Mouse (Mus musculus) lung, adult 18-20 months (tissue): ENCODE measurements around the gene Sppl3.

Experiments used
- DNase-seq, 2 experiments: peaks; one replicate each; pipeline ENCODE4 v3.0.0; 2022; ENCODE audit warnings: mixed read lengths in 2 of 2

Sppl3 gene

DNA sequence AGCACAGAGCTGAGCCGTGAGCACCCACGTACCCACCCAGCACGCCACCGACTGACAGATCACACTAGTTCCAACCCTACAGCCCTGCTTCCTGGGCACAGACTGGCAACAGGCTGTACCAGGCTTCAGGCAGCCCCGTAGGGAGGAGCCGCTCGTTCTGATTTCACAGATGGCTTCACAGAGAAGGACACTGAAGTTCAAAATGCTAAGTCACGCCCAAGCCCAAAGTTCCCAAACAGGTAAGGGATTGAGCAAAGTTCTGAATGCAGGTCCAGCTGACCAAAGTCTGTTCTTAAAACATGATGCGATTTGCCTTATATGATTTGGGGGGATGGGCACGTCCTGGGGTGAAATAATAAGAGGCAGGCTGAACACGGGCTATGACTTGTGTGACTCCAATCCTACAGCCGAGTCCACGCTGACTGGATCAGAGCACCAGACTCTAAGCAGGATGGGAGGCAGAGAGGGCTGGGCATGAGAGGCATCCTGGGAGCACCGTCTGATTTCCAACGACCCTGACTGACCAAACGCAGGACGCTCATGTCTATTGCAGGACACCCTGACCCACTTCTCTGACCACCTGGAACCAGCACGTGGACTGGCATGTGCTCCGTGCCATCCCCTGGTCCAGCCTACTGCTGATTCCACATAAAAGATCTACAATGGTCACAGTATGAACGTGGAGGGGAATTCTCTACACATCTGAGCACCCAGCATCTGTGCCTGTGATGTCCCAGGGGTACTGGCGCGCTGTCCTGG is 116.7 kb downstream of the Sppl3 start:
- DNase-seq, result no peak

DNA sequence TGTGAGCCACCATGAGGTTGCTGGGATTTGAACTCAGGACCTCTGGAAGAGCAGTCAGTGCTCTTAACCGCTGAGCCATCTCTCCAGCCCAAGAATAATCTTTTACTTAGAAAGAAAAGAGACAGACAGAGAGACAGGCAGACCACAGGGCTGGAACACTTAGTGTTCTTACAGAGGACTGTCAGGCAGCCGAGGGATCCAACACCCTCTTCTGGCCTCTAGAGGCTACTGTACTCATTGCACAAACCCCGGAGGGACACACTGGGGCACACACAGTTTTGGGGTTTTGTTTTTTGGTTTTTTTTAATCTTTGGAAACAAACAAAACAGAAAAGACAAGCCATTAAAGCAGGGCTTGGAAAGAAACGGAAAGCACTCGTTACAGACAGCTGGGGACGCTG is 118.4 kb downstream of the Sppl3 start:
- no peak for DNase-seq

DNA sequence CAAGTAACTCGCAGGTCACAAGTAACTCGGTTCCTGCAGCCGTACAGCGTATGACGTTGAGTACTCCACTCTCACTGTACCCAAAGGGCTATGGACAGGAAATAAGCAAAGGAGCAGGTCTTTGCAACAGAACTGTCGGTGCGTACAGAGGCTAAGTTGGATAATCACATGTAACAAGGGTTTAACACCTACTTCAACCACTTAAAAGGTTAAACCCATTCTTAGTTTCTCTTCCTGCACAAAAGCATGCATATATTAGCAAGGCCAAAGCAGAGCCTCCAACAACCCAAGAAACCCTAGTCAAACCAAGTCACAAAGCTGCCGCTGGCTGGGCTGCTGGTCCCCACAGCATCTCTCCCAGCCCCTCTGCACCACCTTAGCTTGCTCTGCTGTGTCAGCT is 121.5 kb downstream of the Sppl3 start:
- DNase-seq, result no peak

DNA sequence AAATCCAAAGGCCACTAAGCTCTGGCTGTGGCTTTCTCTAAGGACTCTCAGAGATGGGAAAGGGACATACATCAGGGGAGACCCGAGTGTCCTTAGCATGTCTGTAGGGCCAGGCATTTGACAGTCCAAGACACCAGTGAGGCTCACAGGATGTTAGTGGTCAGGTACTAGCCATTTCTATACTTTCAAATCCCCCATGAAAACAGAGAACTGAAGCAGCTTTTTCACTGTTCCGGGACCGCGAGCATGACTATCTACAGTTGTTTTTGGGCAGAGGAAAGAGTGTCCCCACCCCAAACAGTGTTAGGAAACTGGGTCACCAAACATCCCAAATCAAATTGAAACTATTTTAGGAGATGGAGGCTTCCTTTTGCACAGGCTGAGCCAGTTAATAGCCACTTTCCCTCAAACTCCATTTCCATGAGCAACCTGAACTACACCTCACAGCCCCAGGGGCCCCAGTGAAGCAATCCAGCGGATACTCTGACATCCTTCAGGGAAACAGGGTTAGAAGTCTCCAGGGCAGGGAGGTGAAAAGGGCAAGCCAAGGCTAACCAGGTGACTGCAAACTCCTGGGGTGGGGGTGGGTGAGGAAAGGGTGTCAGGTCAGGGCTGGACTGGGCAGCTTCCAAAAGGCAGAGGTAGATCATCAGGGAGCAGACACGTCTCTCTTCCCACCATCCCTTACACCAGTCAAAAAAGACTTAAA is 122.6 kb downstream of the Sppl3 start:
- no peak for DNase-seq

DNA sequence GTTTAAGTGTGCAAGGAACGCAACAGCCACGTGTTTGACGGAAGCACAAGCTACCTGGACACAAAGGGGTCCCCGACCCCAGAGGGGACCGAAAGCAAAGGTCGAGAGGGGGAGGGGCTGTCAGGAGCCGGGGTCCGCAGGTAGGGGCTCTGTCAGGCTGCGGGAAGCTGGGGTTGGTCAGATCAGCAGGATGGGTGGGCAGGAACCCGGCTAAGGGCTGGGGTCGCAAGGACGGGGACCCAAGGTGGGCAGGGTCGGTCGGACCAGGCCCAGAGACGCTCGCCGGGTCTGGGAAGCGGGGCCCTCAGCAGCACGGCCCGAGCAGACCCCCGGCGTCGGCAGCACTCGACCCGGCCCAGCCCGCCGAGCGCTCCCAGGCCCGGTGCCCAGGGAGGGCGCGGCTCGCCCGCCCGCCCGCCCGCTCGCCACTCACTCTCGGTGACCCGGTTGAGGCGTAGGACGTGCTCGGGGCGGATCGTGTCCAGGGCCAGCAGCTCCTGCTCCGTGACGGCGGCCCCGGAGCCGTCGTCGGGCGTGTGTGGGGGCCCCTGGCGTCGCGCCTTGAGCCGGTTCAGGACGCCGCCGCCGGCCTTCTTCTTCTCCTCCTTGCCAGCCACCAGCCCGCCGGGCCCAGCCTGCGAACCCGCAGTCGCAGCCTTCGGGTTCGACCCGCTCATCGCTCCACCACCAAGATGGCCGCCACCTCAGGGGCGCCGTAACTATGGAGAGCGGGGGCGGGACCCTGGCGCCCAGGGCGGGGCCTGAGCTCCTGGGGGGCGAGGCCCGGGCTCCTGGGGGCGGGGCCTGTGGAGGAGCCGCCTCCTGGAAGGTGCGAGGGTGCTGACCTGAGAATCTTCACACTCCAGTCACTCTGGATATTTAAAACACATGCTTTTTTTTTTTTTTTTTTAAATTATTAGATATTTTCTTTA is 123.6 kb downstream of the Sppl3 start, which contains the start of gene Unc119b:
Unc119b (minus strand) TSS at position 742 of the 932 bp plus-strand sequence.
- DNase-seq, result peak; percentile 86 to 87

DNA sequence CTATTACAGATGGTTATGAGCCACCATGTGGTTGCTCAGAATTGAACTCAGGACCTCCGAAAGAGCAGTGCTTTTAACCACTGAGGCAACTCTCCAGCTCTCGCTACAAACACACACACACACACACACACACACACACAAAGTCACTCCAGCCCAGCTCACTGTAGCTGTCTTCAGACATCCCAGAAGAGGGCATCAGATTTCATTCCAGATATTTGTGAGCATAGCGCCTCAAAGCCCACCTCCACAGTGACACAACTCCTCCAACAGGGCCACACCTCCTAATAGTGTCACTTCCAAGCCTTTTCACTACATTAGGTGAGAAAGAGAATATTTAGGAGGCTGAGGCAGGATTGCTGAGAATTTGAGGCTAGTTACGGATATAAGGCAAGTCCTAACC is 128.2 kb downstream of the Sppl3 start:
- no peak for DNase-seq

DNA sequence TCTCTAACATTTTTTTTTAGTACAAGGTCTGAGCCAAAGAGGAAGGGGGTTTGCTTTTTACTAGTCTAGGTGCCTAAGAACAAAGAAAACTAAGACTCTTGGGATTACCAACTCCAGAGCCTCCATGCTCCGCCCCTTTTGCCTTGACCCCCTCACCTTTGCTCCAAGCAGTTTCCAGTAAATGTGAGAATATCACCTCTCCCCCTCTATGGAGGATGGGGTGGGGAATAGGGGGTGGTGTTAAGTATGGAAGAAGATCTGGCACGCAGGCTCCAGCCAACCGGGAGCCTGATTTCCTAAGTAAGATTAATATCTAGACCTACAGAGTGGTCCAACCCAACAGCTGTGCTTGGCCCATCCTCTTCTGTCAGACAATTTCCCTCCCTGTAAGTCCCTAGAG is 129.8 kb downstream of the Sppl3 start:
- DNase-seq, result no peak

DNA sequence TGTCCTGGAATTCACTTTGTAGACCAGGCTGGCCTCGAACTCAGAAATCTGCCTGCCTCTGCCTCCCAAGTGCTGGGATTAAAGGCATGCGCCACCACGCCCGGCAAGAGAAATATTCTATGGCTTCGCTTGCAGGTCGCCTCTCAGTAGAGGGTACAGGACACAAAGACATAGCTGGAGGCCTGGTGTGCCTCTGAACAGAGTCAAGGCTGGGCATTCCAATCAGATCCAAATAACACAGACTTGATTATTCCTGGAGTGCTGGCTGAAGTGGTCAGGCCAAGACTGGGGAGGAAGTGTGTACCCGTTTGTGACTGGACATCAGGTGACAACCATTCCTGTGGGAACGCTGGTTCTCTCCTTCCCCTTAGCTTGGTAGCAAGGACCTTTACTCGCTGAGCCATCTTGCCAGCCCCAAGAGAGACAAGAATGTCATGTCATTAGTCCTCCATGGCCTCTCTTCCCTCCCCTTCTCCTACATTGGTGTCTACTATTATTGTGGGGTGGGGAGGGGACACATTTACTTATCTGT is 131.3 kb downstream of the Sppl3 start:
- DNase-seq, result no peak

DNA sequence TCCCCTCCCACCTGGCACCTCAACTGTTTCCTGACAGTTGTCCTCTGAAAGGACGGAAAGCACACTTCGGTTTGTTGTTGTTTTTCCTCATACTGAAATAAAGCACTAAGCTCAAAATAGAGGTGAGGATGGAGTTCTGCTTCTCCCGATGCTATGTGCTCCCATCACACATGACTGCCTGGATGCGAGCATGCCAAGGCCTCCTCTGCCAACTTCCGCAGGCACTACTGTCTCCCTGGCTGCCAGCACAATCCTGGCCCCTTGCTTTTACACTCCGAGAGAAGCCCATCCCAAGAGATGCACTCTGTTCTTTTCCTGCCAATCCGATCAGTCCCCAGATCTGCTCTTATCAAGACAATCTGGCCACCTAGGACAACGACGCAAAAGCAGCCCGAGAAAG is 132.6 kb downstream of the Sppl3 start:
- no peak for DNase-seq

DNA sequence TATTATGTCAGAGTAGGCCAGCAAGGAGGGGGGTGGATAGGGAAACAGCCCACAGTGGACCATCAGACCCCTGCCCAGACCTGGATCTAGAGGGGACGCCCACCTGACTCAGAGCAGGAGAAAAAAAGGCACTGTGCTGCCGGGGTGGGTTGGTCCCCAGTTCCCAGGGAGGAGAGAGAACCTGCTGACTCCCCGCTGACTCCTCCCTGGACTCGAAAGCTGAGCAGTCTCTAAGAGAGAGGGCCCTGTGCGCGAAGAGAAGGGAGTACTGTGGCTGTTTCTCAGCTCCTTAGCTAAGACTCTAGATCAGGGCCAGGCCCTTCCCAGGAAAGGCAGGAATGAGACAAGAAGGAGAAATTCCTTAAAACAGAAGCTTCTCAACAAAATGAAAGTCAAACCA is 133.5 kb downstream of the Sppl3 start:
- no peak for DNase-seq

DNA sequence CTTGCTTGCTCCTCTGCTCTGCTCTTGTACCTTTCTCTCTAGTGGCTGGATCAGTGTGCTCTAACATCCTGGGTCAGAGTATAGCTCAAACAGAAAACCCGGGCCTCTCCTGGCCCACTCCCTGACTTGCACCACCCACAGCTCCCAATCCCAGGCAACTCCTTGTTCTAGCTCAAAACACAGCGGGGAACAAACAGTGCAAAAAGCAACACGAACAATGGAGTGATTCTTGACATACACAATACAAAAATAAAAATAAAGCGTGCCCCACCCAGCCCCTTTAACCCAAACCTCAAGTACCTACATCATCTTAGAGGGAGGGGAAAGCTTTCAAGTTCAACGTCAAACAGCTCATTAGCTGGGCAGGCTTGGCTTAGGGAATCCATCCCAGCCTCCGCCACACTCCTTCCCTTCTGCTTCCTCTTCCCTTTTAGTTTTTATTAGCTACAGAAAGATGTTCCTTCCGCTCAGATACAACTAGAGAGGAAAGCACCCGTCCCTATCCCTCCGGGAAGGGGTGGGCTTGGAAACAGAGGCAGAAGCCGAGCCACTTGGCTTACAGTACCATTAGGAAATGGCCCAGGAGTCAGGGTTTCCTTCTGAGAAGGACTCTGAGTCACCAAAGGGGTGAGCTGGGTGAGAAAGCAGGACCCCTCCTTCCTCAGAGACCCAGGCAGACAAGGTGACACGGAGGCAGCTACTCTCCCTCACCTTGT is 134.5 kb downstream of the Sppl3 start:
- no peak for DNase-seq

DNA sequence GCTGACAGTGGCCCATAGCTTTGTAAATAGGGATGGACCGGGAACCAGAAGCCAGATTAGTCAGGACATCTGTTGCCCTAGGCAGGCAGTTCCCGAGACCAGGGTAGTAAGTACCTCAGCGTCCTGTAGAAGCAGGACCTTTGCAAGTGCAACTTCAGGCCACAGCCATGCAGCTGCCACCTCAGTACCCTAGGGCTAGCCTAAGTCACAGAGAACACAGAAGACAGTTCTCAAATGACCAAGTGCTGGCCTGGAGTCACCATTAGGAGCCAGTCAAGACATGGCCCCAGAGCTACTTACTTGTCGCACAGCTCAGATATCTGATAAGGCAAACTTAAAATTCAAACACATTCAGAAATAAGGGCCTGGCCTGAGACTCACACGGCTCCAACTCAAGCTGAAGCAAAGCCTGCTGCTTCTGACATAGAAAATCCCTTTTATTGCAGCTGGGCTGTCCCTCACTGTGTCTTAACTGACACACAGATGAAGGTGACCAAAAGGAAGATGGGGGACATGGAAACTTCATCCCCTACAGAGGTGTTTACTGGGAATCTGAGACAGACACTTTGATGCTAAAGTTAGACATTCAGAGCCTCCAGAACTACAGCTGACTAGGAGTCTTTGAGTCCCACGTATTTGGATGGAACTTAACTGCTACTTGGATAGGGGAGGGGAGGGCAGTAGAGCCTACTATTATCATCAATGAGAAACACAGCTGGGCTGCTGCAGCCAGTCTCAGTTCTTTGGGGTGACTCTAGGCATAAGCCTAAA is 135.2 kb downstream of the Sppl3 start:
- no peak for DNase-seq

DNA sequence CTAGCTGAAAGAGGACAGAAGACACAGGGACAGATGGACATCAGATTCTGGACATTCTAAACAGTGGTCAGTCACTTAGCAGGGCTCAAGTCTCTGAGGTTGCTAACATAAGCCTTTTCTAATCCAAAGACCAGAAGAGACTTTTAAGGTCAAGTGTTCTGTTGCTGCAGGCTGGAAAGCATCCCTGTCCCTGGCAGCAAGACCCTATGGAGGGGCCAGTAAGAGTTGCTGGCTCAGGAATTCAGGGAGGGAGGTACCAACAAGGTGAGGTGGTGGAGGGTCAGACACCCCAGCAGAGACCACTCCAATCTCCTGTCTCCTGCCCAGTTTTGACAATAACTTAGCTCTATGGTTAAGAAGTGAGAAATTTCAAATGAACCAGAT is 135.8 kb downstream of the Sppl3 start:
- DNase-seq, result no peak

DNA sequence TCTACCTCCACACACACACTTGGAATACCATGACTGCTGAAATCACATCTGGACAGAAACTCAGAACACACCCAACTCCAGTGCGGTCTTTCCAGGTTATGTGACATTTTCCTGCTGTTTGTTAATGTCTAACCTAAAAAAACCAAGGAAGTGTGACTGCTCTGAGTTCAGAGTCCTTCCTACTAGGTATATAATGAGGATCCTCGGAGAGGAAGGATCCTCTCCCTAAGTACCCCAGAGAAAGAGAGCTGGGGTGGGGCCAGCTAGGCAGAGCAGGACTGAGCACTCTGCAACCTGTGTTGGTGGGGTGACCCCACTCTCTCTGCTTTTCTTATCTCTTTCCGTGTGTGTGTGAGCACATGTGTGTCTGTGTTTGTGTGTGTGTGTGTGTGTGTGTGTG is 136.5 kb downstream of the Sppl3 start:
- DNase-seq, result no peak

DNA sequence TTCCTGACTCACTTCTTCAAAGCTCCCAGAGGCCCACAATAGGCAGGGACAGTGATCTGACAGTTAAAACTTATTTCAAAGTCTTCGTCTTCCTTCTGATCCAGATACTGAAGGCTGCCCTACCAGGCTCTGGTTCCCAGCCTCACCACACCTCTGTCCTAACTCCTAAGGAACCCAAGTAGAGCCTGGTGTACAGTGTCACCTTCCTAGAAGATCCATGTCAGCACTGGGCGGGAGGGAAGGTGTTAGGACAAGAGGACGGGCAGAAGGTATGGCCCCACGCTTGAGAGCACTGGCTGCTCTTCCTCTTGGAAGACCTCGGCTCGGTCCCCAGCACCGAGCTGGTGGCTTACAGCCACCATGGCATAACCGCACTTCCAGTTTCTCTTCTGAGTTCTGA is 137.4 kb downstream of the Sppl3 start:
- no peak for DNase-seq
